Mouse (Mus musculus) testis, adult 2 months (tissue): ENCODE results near the gene Cask. TPM values are rescaled to one million over a fixed set of nuclear protein-coding genes. Genes with fewer than 3 reads are reported as not detected.

Experiments used
- H3K27ac ChIP-seq: fragments of 200-500 bp; 2 replicates; pipeline ENCODE4 v1.5.1; 2012; ENCODE audit warnings: low read depth, low read length; ENCODE audit not compliant: control insufficient read depth, insufficient read depth
- H3K27me3 ChIP-seq: fragments of 200-500 bp; 2 replicates; pipeline ENCODE4 v1.6.1; 2012; ENCODE audit warnings: mild to moderate bottlenecking, low read length, moderate library complexity; ENCODE audit not compliant: control insufficient read depth, insufficient read depth
- H3K36me3 ChIP-seq: fragments of 200-500 bp; 2 replicates; pipeline ENCODE4 v1.6.1; 2012; ENCODE audit warnings: mild to moderate bottlenecking, low read length; ENCODE audit not compliant: control insufficient read depth, insufficient read depth
- H3K4me1 ChIP-seq: fragments of 200-500 bp; 2 replicates; pipeline ENCODE4 v1.6.1; 2012; ENCODE audit warnings: low read length; ENCODE audit not compliant: control insufficient read depth, insufficient read depth
- H3K4me3 ChIP-seq: fragments of 200-500 bp; 2 replicates; pipeline ENCODE4 v1.5.1; 2012; ENCODE audit warnings: low read depth, mild to moderate bottlenecking, low read length, moderate library complexity, mixed read lengths; ENCODE audit not compliant: control insufficient read depth
- CTCF ChIP-seq: fragments of 200-500 bp; IDR thresholded peaks from 2 replicates; pipeline ENCODE4 v1.5.1; 2012; ENCODE audit warnings: low read depth, mild to moderate bottlenecking, inconsistent platforms, low read length, moderate library complexity; ENCODE audit not compliant: control insufficient read depth, insufficient read depth, insufficient replicate concordance
- POLR2A ChIP-seq: fragments of 200-500 bp; IDR thresholded peaks from 2 replicates; pipeline ENCODE4 v1.6.1; 2012; ENCODE audit warnings: low read depth, mild to moderate bottlenecking, inconsistent platforms, low read length, moderate library complexity; ENCODE audit not compliant: control insufficient read depth
- polyA plus RNA-seq: library from polyadenylated mRNA; depleted of rRNA; stranded (reverse); fragments of >200 nt; gene quantifications from 2 replicates; pipeline ENCODE4 v1.2.3, GENCODE M21; 2012

The Cask gene
- polyA plus RNA-seq, 1 experiment = 0.99 TPM

GRCm38 (mm10) chrX:13655005-13655421 is 196.2 kb downstream of the Cask start:
- H3K36me3 ChIP-seq = no peaks in the 10 kb centered on the region
- no peak for TF ChIP-seq POLR2A
- no peak for TF ChIP-seq CTCF
- no peaks in the 10 kb centered on the region for H3K27me3 ChIP-seq
- no peak overlapping the region for H3K4me3 ChIP-seq
- no peaks in the 10 kb centered on the region for H3K4me1 ChIP-seq
- no peak overlapping the region for H3K27ac ChIP-seq

- TF ChIP-seq CTCF = no peak
- no peak for TF ChIP-seq POLR2A
- no peak overlapping the region for H3K27ac ChIP-seq
- H3K36me3 ChIP-seq = no peaks in the 10 kb centered on the region
- no peak overlapping the region for H3K4me3 ChIP-seq
- H3K4me1 ChIP-seq = no peaks in the 10 kb centered on the region
- H3K27me3 ChIP-seq = no peaks in the 10 kb centered on the region
Measured at GRCm38 (mm10) chrX:13652291-13652690, 198.9 kb downstream of the Cask start.

DNA sequence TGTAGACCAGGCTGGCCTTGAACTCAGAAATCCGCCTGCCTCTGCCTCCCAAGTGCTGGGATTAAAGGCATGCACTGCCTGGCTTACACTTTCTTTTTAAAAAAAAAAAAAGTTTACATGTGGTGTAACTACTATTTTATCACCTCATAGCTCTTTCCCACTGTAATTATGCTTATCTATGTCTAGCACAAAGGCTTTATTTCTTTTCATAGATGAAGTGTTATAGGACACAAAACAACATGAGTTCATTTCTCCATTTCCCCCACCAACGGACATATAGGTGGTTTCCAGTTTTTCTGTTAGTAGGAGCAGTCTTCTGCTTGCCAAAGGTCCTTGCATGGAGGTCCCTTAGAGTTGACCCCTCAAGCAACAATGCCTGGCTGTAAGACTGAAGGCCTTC is 199.3 kb downstream of the Cask start:
- H3K4me3 ChIP-seq = no peak overlapping the region
- TF ChIP-seq POLR2A = no peak
- no peak for TF ChIP-seq CTCF
- no peaks in the 10 kb centered on the region for H3K27me3 ChIP-seq
- H3K4me1 ChIP-seq = no peaks in the 10 kb centered on the region
- no peaks in the 10 kb centered on the region for H3K36me3 ChIP-seq
- H3K27ac ChIP-seq = no peak overlapping the region

DNA sequence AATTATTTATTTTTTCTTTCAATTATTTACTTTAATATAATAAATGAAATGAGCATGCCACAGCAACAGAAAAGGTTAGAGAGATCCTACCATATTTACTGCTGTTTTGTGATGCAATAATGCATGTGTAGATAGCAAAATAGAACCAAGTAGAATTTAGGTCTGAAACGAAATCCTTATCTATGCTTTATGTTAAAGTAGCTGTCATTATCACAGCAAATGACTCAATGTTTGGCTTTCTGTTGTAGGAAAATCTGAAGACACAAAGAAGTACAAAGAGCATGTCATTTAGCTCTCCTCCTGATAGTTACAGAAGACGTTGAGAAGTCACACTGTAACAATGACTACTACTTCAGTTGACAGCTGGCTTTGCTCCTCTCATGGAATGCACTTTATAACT is 212.3 kb downstream of the Cask start:
- Histone ChIP-seq H3K36me3 (no peaks in the 10 kb centered on the region), H3K4me1 (no peaks in the 10 kb centered on the region), H3K27me3 (no peaks in the 10 kb centered on the region), H3K27ac (no peak overlapping the region), H3K4me3 (no peak overlapping the region)
- no peak for TF ChIP-seq POLR2A
- TF ChIP-seq CTCF = no peak

DNA sequence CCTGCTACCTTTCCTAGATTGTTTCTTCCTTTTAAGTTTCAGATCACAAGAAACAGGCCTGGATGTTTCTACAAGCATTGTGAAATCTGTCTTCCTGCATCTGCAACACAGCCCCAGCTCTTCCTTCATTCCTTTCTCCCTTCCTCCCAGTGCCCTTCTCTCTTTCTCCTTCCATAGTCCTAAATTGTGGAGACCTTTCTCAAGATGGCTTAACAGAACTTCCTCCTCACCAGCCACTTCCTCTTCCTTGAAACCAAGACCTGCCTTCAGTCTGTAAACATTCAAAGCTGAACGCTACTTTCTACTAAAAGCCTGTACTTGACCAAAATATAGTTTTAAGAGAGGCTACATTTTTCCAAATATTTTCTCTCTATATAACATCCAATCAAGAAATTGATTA is 214.8 kb downstream of the Cask start:
- no peaks in the 10 kb centered on the region for H3K27me3 ChIP-seq
- no peak for TF ChIP-seq POLR2A
- no peak for TF ChIP-seq CTCF
- H3K27ac ChIP-seq = no peak overlapping the region
- no peaks in the 10 kb centered on the region for H3K4me1 ChIP-seq
- H3K4me3 ChIP-seq = no peak overlapping the region
- H3K36me3 ChIP-seq = no peaks in the 10 kb centered on the region

- Histone ChIP-seq H3K36me3 (no peaks in the 10 kb centered on the region), H3K27me3 (no peaks in the 10 kb centered on the region), H3K4me1 (no peaks in the 10 kb centered on the region), H3K4me3 (no peak within 1 kb of the TSS), H3K27ac (no peak within 1 kb of the TSS)
- TF ChIP-seq CTCF = no peak
- no peak for TF ChIP-seq POLR2A
Measured at GRCm38 (mm10) chrX:13631599-13632283, 219.4 kb downstream of the Cask start, which contains the start of gene Gpr34. Gene Gpr34, plus strand, starts transcription at chrX:13632089.

DNA sequence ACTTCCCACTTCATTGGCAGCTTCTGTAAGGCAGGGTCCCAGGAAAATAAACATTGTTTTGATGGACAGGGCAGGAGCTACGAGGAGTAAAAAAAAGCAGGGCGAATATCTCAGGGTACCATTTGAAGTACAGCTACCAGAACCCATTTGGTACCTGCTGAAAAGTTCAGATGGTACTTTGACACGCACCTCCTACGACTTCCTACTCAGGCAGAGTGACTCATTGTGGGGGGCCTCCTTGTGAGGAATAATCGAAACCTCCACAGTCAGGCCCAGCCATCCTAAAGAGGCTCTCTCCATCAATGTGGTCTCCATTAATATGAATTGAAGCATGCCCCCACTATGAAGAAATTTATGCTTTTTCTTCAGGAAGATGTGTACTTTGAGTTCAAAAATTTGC is 228.5 kb downstream of the Cask start:
- Histone ChIP-seq H3K4me1 (no peaks in the 10 kb centered on the region), H3K36me3 (no peaks in the 10 kb centered on the region), H3K27me3 (no peaks in the 10 kb centered on the region), H3K4me3 (no peak overlapping the region), H3K27ac (no peak overlapping the region)
- no peak for TF ChIP-seq POLR2A
- no peak for TF ChIP-seq CTCF
